Mouse (Mus musculus) brain, embryonic 14.5 days (tissue): ENCODE measurements around the gene Pam.

Source experiments
- CTCF ChIP-seq: fragments of 200-500 bp; IDR thresholded peaks from 2 replicates; pipeline ENCODE4 v1.5.1; 2012; ENCODE audit warnings: inconsistent platforms, mild to moderate bottlenecking, moderate library complexity, borderline replicate concordance; ENCODE audit not compliant: insufficient read depth, insufficient read length; ENCODE audit errors: extremely low read depth
- POLR2A ChIP-seq: fragments of 200-500 bp; IDR thresholded peaks from 2 replicates; pipeline ENCODE4 v1.6.1; 2012; ENCODE audit warnings: mild to moderate bottlenecking, inconsistent platforms, borderline replicate concordance; ENCODE audit not compliant: poor library complexity, insufficient read depth, insufficient read length, severe bottlenecking; ENCODE audit errors: extremely low read depth

DNA sequence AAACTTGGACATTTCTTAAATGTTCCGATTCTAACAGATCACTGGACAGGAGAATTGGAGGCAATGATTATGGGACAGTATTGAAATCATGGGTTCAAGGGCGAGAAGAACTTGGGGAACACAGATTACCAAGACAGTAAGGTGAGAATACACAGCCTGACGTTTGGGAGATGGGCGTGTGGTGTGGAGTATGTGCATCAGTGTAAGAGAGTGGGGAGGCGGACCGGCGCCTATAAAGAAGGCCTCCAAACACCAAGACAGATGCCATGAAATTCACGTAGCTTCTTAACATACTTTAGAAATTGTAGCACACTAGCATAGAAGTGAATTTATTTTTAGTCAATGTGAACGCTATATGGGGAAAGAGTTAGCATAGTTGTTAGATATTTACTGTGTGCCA lies 76.5 kb downstream of the Pam start:
- no peak for TF ChIP-seq CTCF
- no peak for TF ChIP-seq POLR2A
